Mouse (Mus musculus): ENCODE measurements around the gene Gm14190. TPM values are rescaled to one million over a fixed set of nuclear protein-coding genes. Genes with fewer than 3 reads are reported as not detected.

Gene Gm14190
- polyA plus RNA-seq, 1 experiment from 2014 or later, result not detected

Other genes with a start within 250 kb of the Gm14190 start
- gene Krt23, start 197.6 kb downstream of the Gm14190 start, polyA plus RNA-seq (2014; fragmentation: Nextera tagmentation; extraction: Ambion mirVana), result 18.3 and 21.4 TPM in 2 replicates
- gene Krt39, start 169.4 kb downstream of the Gm14190 start, polyA plus RNA-seq (2014; fragmentation: Nextera tagmentation; extraction: Ambion mirVana), result not detected in 2 replicates
- gene Krt40, start 147.6 kb downstream of the Gm14190 start, polyA plus RNA-seq (2014; fragmentation: Nextera tagmentation; extraction: Ambion mirVana), result not detected in 2 replicates
- gene Krtap3-3, start 139.9 kb downstream of the Gm14190 start, polyA plus RNA-seq (2014; fragmentation: Nextera tagmentation; extraction: Ambion mirVana), result not detected in 2 replicates
- not detected in 2 replicates for gene Krtap3-2, start 133.9 kb downstream of the Gm14190 start, polyA plus RNA-seq (2014; fragmentation: Nextera tagmentation; extraction: Ambion mirVana)
- not detected in 2 replicates for gene Gm11939, start 131.3 kb downstream of the Gm14190 start, polyA plus RNA-seq (2014; fragmentation: Nextera tagmentation; extraction: Ambion mirVana)
- gene Krtap3-1, start 124.1 kb downstream of the Gm14190 start, polyA plus RNA-seq (2014; fragmentation: Nextera tagmentation; extraction: Ambion mirVana), result not detected in 2 replicates
- not detected in 2 replicates for gene Krtap1-5, start 109.7 kb downstream of the Gm14190 start, polyA plus RNA-seq (2014; fragmentation: Nextera tagmentation; extraction: Ambion mirVana)
- not detected in 2 replicates for gene Krtap1-4, start 107.1 kb downstream of the Gm14190 start, polyA plus RNA-seq (2014; fragmentation: Nextera tagmentation; extraction: Ambion mirVana)
- gene Krtap1-3, start 99.4 kb downstream of the Gm14190 start, polyA plus RNA-seq (2014; fragmentation: Nextera tagmentation; extraction: Ambion mirVana), result not detected in 2 replicates
- gene Krtap9-3, start 92.6 kb downstream of the Gm14190 start, polyA plus RNA-seq (2014; fragmentation: Nextera tagmentation; extraction: Ambion mirVana), result not detected in 2 replicates
- not detected in 2 replicates for gene Gm11938, start 87.4 kb downstream of the Gm14190 start, polyA plus RNA-seq (2014; fragmentation: Nextera tagmentation; extraction: Ambion mirVana)
- gene Gm11937, start 80.6 kb downstream of the Gm14190 start, polyA plus RNA-seq (2014; fragmentation: Nextera tagmentation; extraction: Ambion mirVana), result not detected in 2 replicates
- gene Krtap2-4, start 75.9 kb downstream of the Gm14190 start, polyA plus RNA-seq (2014; fragmentation: Nextera tagmentation; extraction: Ambion mirVana), result not detected in 2 replicates
- not detected in 2 replicates for gene Gm11562, start 70.3 kb downstream of the Gm14190 start, polyA plus RNA-seq (2014; fragmentation: Nextera tagmentation; extraction: Ambion mirVana)
- not detected in 2 replicates for gene Krtap4-1, start 62.5 kb downstream of the Gm14190 start, polyA plus RNA-seq (2014; fragmentation: Nextera tagmentation; extraction: Ambion mirVana)
- not detected in 2 replicates for gene Krtap4-2, start 55.7 kb downstream of the Gm14190 start, polyA plus RNA-seq (2014; fragmentation: Nextera tagmentation; extraction: Ambion mirVana)
- gene Krtap4-7, start 46.7 kb downstream of the Gm14190 start, polyA plus RNA-seq (2014; fragmentation: Nextera tagmentation; extraction: Ambion mirVana), result not detected in 2 replicates
- gene Gm11555, start 40.5 kb downstream of the Gm14190 start, polyA plus RNA-seq (2014; fragmentation: Nextera tagmentation; extraction: Ambion mirVana), result not detected in 2 replicates
- gene Gm11563, start 31.8 kb downstream of the Gm14190 start, polyA plus RNA-seq (2014; fragmentation: Nextera tagmentation; extraction: Ambion mirVana), result not detected in 2 replicates
- not detected in 2 replicates for gene Krtap4-6, start 24.8 kb downstream of the Gm14190 start, polyA plus RNA-seq (2014; fragmentation: Nextera tagmentation; extraction: Ambion mirVana)
- not detected in 2 replicates for gene Gm14180, start 43.5 kb upstream of the Gm14190 start, polyA plus RNA-seq (2014; fragmentation: Nextera tagmentation; extraction: Ambion mirVana)
- gene Gm11595, start 82.2 kb upstream of the Gm14190 start, polyA plus RNA-seq (2014; fragmentation: Nextera tagmentation; extraction: Ambion mirVana), result not detected in 2 replicates
- not detected in 2 replicates for gene Krtap4-8, start 90.0 kb upstream of the Gm14190 start, polyA plus RNA-seq (2014; fragmentation: Nextera tagmentation; extraction: Ambion mirVana)
- not detected in 2 replicates for gene Krtap4-9, start 94.5 kb upstream of the Gm14190 start, polyA plus RNA-seq (2014; fragmentation: Nextera tagmentation; extraction: Ambion mirVana)
- not detected in 2 replicates for gene Gm11596, start 102.7 kb upstream of the Gm14190 start, polyA plus RNA-seq (2014; fragmentation: Nextera tagmentation; extraction: Ambion mirVana)
- not detected in 2 replicates for gene Gm11569, start 108.2 kb upstream of the Gm14190 start, polyA plus RNA-seq (2014; fragmentation: Nextera tagmentation; extraction: Ambion mirVana)
- gene Gm11554, start 113.7 kb upstream of the Gm14190 start, polyA plus RNA-seq (2014; fragmentation: Nextera tagmentation; extraction: Ambion mirVana), result not detected in 2 replicates
- not detected in 2 replicates for gene Krtap4-13, start 119.2 kb upstream of the Gm14190 start, polyA plus RNA-seq (2014; fragmentation: Nextera tagmentation; extraction: Ambion mirVana)
- not detected in 2 replicates for gene Gm11564, start 124.9 kb upstream of the Gm14190 start, polyA plus RNA-seq (2014; fragmentation: Nextera tagmentation; extraction: Ambion mirVana)
- not detected in 2 replicates for gene 2300003K06Rik, start 147.3 kb upstream of the Gm14190 start, polyA plus RNA-seq (2014; fragmentation: Nextera tagmentation; extraction: Ambion mirVana)
- not detected in 2 replicates for gene Krtap4-16, start 160.9 kb upstream of the Gm14190 start, polyA plus RNA-seq (2014; fragmentation: Nextera tagmentation; extraction: Ambion mirVana)
- gene Gm11568, start 167.2 kb upstream of the Gm14190 start, polyA plus RNA-seq (2014; fragmentation: Nextera tagmentation; extraction: Ambion mirVana), result not detected in 2 replicates
- gene Gm11559, start 173.7 kb upstream of the Gm14190 start, polyA plus RNA-seq (2014; fragmentation: Nextera tagmentation; extraction: Ambion mirVana), result not detected in 2 replicates
- not detected in 2 replicates for gene Krtap9-1, start 182.6 kb upstream of the Gm14190 start, polyA plus RNA-seq (2014; fragmentation: Nextera tagmentation; extraction: Ambion mirVana)
- gene Gm11567, start 188.4 kb upstream of the Gm14190 start, polyA plus RNA-seq (2014; fragmentation: Nextera tagmentation; extraction: Ambion mirVana), result not detected in 2 replicates
- not detected in 2 replicates for gene Krtap31-1, start 217.2 kb upstream of the Gm14190 start, polyA plus RNA-seq (2014; fragmentation: Nextera tagmentation; extraction: Ambion mirVana)
- not detected in 2 replicates for gene Gm11565, start 224.0 kb upstream of the Gm14190 start, polyA plus RNA-seq (2014; fragmentation: Nextera tagmentation; extraction: Ambion mirVana)
- not detected in 2 replicates for gene Krtap31-2, start 245.6 kb upstream of the Gm14190 start, polyA plus RNA-seq (2014; fragmentation: Nextera tagmentation; extraction: Ambion mirVana)